Mouse (Mus musculus) forebrain, embryonic 15.5 days (tissue): ENCODE data around the gene Pik3cd. TPM values are rescaled to one million over a fixed set of nuclear protein-coding genes. Genes with fewer than 3 reads are reported as not detected.
"Not testable (repeated sequence)": the region's sequence is repeated elsewhere in the genome, so short reads cannot be mapped to it uniquely, and the experiment has no call there.

Source experiments
- ATAC-seq: fragments of 200-750 bp; cut with Nextera tagmentation; replicated peaks from 2 replicates; pipeline ENCODE4 v1.8.0; 2017; ENCODE audit warnings: mild to moderate bottlenecking, moderate TSS enrichment, moderate library complexity
- H3K27ac ChIP-seq: fragments of 300-500 bp; sonication (generic); replicated peaks from 2 replicates; pipeline ENCODE4 v1.5.1; 2015; ENCODE audit warnings: mild to moderate bottlenecking, inconsistent platforms
- H3K27me3 ChIP-seq: fragments of 300-500 bp; sonication (generic); 2 replicates; pipeline ENCODE4 v1.6.1; 2015; ENCODE audit warnings: inconsistent platforms
- H3K36me3 ChIP-seq: fragments of 300-500 bp; sonication (generic); 2 replicates; pipeline ENCODE4 v1.6.1; 2015; ENCODE audit warnings: mild to moderate bottlenecking, inconsistent platforms
- H3K4me1 ChIP-seq: fragments of 300-500 bp; sonication (generic); 2 replicates; pipeline ENCODE4 v1.6.1; 2015; ENCODE audit warnings: inconsistent platforms
- H3K4me2 ChIP-seq: fragments of 300-500 bp; sonication (generic); replicated peaks from 2 replicates; pipeline ENCODE4 v1.6.1; 2015; ENCODE audit warnings: mild to moderate bottlenecking, inconsistent platforms
- H3K4me3 ChIP-seq: fragments of 300-500 bp; sonication (generic); 2 replicates; pipeline ENCODE4 v1.5.1; 2015; ENCODE audit warnings: mild to moderate bottlenecking, inconsistent platforms
- H3K9ac ChIP-seq: fragments of 300-500 bp; sonication (generic); replicated peaks from 2 replicates; pipeline ENCODE4 v1.6.1; 2015; ENCODE audit warnings: mild to moderate bottlenecking, inconsistent platforms
- H3K9me3 ChIP-seq: fragments of 300-500 bp; sonication (generic); 2 replicates; pipeline ENCODE4 v1.6.1; 2016; ENCODE audit warnings: inconsistent platforms
- WGBS: fragments of 180-500 bp; shearing (Covaris S2); methylation state at CpG from one replicate; pipeline ENCODE4 v1.1.7; 2015; ENCODE audit warnings: mixed read lengths; 5-methylcytosine and 5-hydroxymethylcytosine counted together
- polyA plus RNA-seq: library from polyadenylated mRNA; unstranded; fragments of >200 nt; fragmentation: Nextera tagmentation; extraction: Ambion mirVana; gene quantifications from 2 replicates; pipeline ENCODE4 v1.2.1, GENCODE M21; 2015

Pik3cd gene
- 16.5 and 18.2 TPM in 2 replicates for polyA plus RNA-seq

GRCm38 (mm10) chr4:149702210-149702979 is at the start of gene Pik3cd:
Gene Pik3cd (minus strand): TSS chr4:149702571.
- H3K36me3 ChIP-seq, result no peaks in the 10 kb centered on the region
- H3K9ac ChIP-seq, result no peak within 1 kb of the TSS
- no peak within 1 kb of the TSS for H3K4me2 ChIP-seq
- H3K4me1 ChIP-seq, result peaks cover 9% of the 10 kb centered on the region
- ATAC-seq, result no peak
- 76% methylated on average over 19 of the region's 19 CpGs for WGBS
- no peak within 1 kb of the TSS for H3K4me3 ChIP-seq
- H3K27me3 ChIP-seq, result 0 out of 2 replicates have a peak, but pooled peaks cover 2% of the 10 kb centered on the region
- H3K27ac ChIP-seq, result no peak within 1 kb of the TSS
- no peaks in the 10 kb centered on the region for H3K9me3 ChIP-seq

GRCm38 (mm10) chr4:149750671-149751070 is 48.3 kb upstream of the Pik3cd start:
- Histone ChIP-seq H3K9me3 (no peaks in the 10 kb centered on the region), H3K36me3 (peaks cover 2% of the 10 kb centered on the region; the same call in 1 of the 2 replicates), H3K4me3 (no peak overlapping the region), H3K27me3 (no peaks in the 10 kb centered on the region), H3K27ac (no peak overlapping the region), H3K4me2 (no peak overlapping the region), H3K9ac (no peak overlapping the region), H3K4me1 (no peaks in the 10 kb centered on the region)
- ATAC-seq, result no peak
- 26% methylated on average over 5 of the region's 5 CpGs for WGBS

GRCm38 (mm10) chr4:149749663-149750015 is 47.3 kb upstream of the Pik3cd start:
- not testable (repeated sequence) for H3K27me3 ChIP-seq, H3K36me3 ChIP-seq, H3K4me3 ChIP-seq, H3K4me2 ChIP-seq, H3K9ac ChIP-seq, H3K27ac ChIP-seq, H3K9me3 ChIP-seq, H3K4me1 ChIP-seq, ATAC-seq
- 98% methylated on average over 3 of the region's 3 CpGs for WGBS

GRCm38 (mm10) chr4:149749003-149749662 is 46.8 kb upstream of the Pik3cd start:
- no peak for ATAC-seq
- Histone ChIP-seq H3K27ac (no peak overlapping the region), H3K27me3 (no peaks in the 10 kb centered on the region), H3K4me1 (no peaks in the 10 kb centered on the region), H3K36me3 (peaks cover 3% of the 10 kb centered on the region; the same call in 1 of the 2 replicates), H3K4me3 (no peak overlapping the region), H3K9ac (no peak overlapping the region), H3K4me2 (no peak overlapping the region), H3K9me3 (no peaks in the 10 kb centered on the region)
- WGBS, result 91% methylated on average over 18 of the region's 18 CpGs

GRCm38 (mm10) chr4:149744119-149744518 is 41.7 kb upstream of the Pik3cd start:
- Histone ChIP-seq H3K27ac (no peak overlapping the region), H3K4me2 (no peak overlapping the region), H3K9me3 (no peaks in the 10 kb centered on the region), H3K9ac (no peak overlapping the region), H3K27me3 (no peaks in the 10 kb centered on the region), H3K36me3 (peaks cover 11% of the 10 kb centered on the region; the same call in 1 of the 2 replicates), H3K4me3 (no peak overlapping the region), H3K4me1 (no peaks in the 10 kb centered on the region)
- 84% methylated on average over 7 of the region's 7 CpGs for WGBS
- ATAC-seq, result no peak

- 93% methylated on average over 14 of the region's 14 CpGs for WGBS
- Histone ChIP-seq H3K4me1 (peaks cover 7% of the 10 kb centered on the region), H3K4me3 (no peak overlapping the region), H3K36me3 (peaks cover 11% of the 10 kb centered on the region; the same call in 1 of the 2 replicates), H3K4me2 (no peak overlapping the region), H3K9me3 (no peaks in the 10 kb centered on the region), H3K27me3 (no peaks in the 10 kb centered on the region), H3K27ac (no peak overlapping the region), H3K9ac (no peak overlapping the region)
- no peak for ATAC-seq
These were observed 39.7 kb upstream of the Pik3cd start for GRCm38 (mm10) chr4:149742011-149742530.

- ATAC-seq, result no peak
- H3K4me2 ChIP-seq, result no peak overlapping the region
- H3K27ac ChIP-seq, result no peak overlapping the region
- 88% methylated on average over 7 of the region's 7 CpGs for WGBS
- H3K9me3 ChIP-seq, result no peaks in the 10 kb centered on the region
- H3K4me3 ChIP-seq, result no peak overlapping the region
- H3K36me3 ChIP-seq, result 0 out of 2 replicates have a peak, but pooled peaks cover 8% of the 10 kb centered on the region
- H3K4me1 ChIP-seq, result peaks cover 25% of the 10 kb centered on the region
- H3K9ac ChIP-seq, result no peak overlapping the region
- H3K27me3 ChIP-seq, result no peaks in the 10 kb centered on the region
These were observed 37.9 kb upstream of the Pik3cd start for GRCm38 (mm10) chr4:149740301-149740700.

- no peak for ATAC-seq
- H3K4me1 ChIP-seq, result peaks cover 33% of the 10 kb centered on the region
- no peak overlapping the region for H3K4me2 ChIP-seq
- WGBS, result 77% methylated on average over 5 of the region's 5 CpGs
- H3K9me3 ChIP-seq, result no peaks in the 10 kb centered on the region
- H3K27ac ChIP-seq, result no peak overlapping the region
- H3K9ac ChIP-seq, result no peak overlapping the region
- H3K36me3 ChIP-seq, result 0 out of 2 replicates have a peak, but pooled peaks cover 8% of the 10 kb centered on the region
- no peak overlapping the region for H3K4me3 ChIP-seq
- no peaks in the 10 kb centered on the region for H3K27me3 ChIP-seq
These were observed 37.1 kb upstream of the Pik3cd start for GRCm38 (mm10) chr4:149739478-149739877.

GRCm38 (mm10) chr4:149737383-149738324 is 35.3 kb upstream of the Pik3cd start, which contains the start of gene Tmem201:
Gene Tmem201 (minus strand): TSS chr4:149738044.
- Histone ChIP-seq H3K27me3 (no peaks in the 10 kb centered on the region), H3K36me3 (0 out of 2 replicates have a peak, but pooled peaks cover under 1% of the 10 kb centered on the region), H3K4me2 (peak within 1 kb of the TSS; percentile 77), H3K9me3 (no peaks in the 10 kb centered on the region), H3K9ac (peak within 1 kb of the TSS; percentile 76), H3K4me3 (peak within 1 kb of the TSS; percentile 60), H3K4me1 (peaks cover 51% of the 10 kb centered on the region), H3K27ac (peak within 1 kb of the TSS; percentile 71)
- WGBS, result under 1% methylated on average over 96 of the region's 97 CpGs
- peak; percentile 87 for ATAC-seq

- WGBS, result 24% methylated on average over 4 of the region's 4 CpGs
- H3K27ac ChIP-seq, result no peak overlapping the region
These were observed 34.2 kb upstream of the Pik3cd start for GRCm38 (mm10) chr4:149736581-149736980.

GRCm38 (mm10) chr4:149735624-149736250 is 33.4 kb upstream of the Pik3cd start:
- H3K27me3 ChIP-seq, result no peaks in the 10 kb centered on the region

More at GRCm38 (mm10) chr4:149736581-149736980, 34.2 kb upstream of the Pik3cd start:
- no peak for ATAC-seq
- Histone ChIP-seq H3K4me2 (peak overlapping the region; percentile 77), H3K4me3 (peak overlapping the region; percentile 60), H3K9ac (peak overlapping the region; percentile 76), H3K4me1 (peaks cover 55% of the 10 kb centered on the region), H3K36me3 (no peaks in the 10 kb centered on the region), H3K9me3 (no peaks in the 10 kb centered on the region), H3K27me3 (no peaks in the 10 kb centered on the region)

More at GRCm38 (mm10) chr4:149735624-149736250, 33.4 kb upstream of the Pik3cd start:
- Histone ChIP-seq H3K9me3 (no peaks in the 10 kb centered on the region), H3K4me2 (peak overlapping the region; percentile 77), H3K4me3 (peak overlapping the region; percentile 60; the same call in 1 of the 2 replicates), H3K4me1 (peaks cover 55% of the 10 kb centered on the region), H3K9ac (peak overlapping the region; percentile 19; the same call in 1 of the 2 replicates), H3K36me3 (peaks cover under 1% of the 10 kb centered on the region), H3K27ac (no peak overlapping the region)
- ATAC-seq, result no peak
- 72% methylated on average over 5 of the region's 5 CpGs for whole genome bisulfite sequencing
